Mouse (Mus musculus) C2C12 (cell line): ENCODE data around the gene Tacc3. TPM values are rescaled to one million over a fixed set of nuclear protein-coding genes. Genes with fewer than 3 reads are reported as not detected.

Experiments
- H3K27me3 ChIP-seq: one replicate; pipeline ENCODE4 v1.6.1; 2011; ENCODE audit not compliant: control insufficient read depth, insufficient read depth, insufficient read length
- H3K36me3 ChIP-seq: one replicate; pipeline ENCODE4 v1.6.1; 2011; ENCODE audit not compliant: control insufficient read depth, insufficient read depth
- H3K4me3 ChIP-seq: one replicate; pipeline ENCODE4 v1.5.1; 2011; ENCODE audit warnings: mild to moderate bottlenecking, control low read depth; ENCODE audit not compliant: poor library complexity, insufficient read depth, severe bottlenecking
- H3K79me2 ChIP-seq: one replicate; pipeline ENCODE4 v1.6.1; 2011; ENCODE audit not compliant: control insufficient read depth, insufficient read depth
- H3K79me3 ChIP-seq: one replicate; pipeline ENCODE4 v1.6.1; 2011; ENCODE audit warnings: low read depth, control low read depth
- H3ac ChIP-seq: one replicate; pipeline ENCODE3; 2011; ENCODE audit warnings: low read depth; ENCODE audit not compliant: control insufficient read depth, insufficient read length
- CEBPB ChIP-seq: IDR thresholded peaks from one replicate; pipeline ENCODE4 v1.6.1; 2011; ENCODE audit warnings: low read depth, mild to moderate bottlenecking, control low read depth, moderate library complexity
- CTCF ChIP-seq: IDR thresholded peaks from one replicate; pipeline ENCODE4 v1.5.1; 2011; ENCODE audit not compliant: control insufficient read depth, insufficient read depth, insufficient read length
- FOSL1 ChIP-seq: IDR thresholded peaks from one replicate; pipeline ENCODE4 v1.8.0; 2011; ENCODE audit warnings: mild to moderate bottlenecking, low read length; ENCODE audit not compliant: poor library complexity, insufficient read depth, severe bottlenecking
- MAX ChIP-seq: IDR thresholded peaks from one replicate; pipeline ENCODE4 v1.6.1; 2011; ENCODE audit warnings: mild to moderate bottlenecking, control low read depth
- MYOD1 ChIP-seq: IDR thresholded peaks from one replicate; pipeline ENCODE4 v1.6.1; 2011; ENCODE audit warnings: low read depth; ENCODE audit not compliant: control insufficient read depth, insufficient read length
- MYOG ChIP-seq: IDR thresholded peaks from one replicate; pipeline ENCODE4 v1.6.1; 2011; ENCODE audit not compliant: control insufficient read depth, insufficient read length; ENCODE audit errors: extremely low read depth
- USF1 ChIP-seq: IDR thresholded peaks from one replicate; pipeline ENCODE4 v1.6.1; 2011; ENCODE audit warnings: low read depth, mild to moderate bottlenecking, control low read depth, moderate library complexity
- polyA plus RNA-seq: library from polyadenylated mRNA; unstranded; fragments of >200 nt; fragmentation: generic; extraction: Trizol; gene quantifications from one replicate; pipeline ENCODE4 v1.2.1, GENCODE M21; 2012; ENCODE audit warnings: missing spikeins

The Tacc3 gene
- polyA plus RNA-seq, 1 experiment: 109 TPM

GRCm38 (mm10) chr5:33623766-33624165 is 34.2 kb upstream of the Tacc3 start:
- H3ac ChIP-seq: no peak overlapping the region
- no peaks in the 10 kb centered on the region for H3K36me3 ChIP-seq
- peaks cover 89% of the 10 kb centered on the region for H3K79me2 ChIP-seq
- peaks cover 49% of the 10 kb centered on the region for H3K79me3 ChIP-seq
- no peaks in the 10 kb centered on the region for H3K27me3 ChIP-seq
- no peak overlapping the region for H3K4me3 ChIP-seq
- TF ChIP-seq CTCF (no peak), MYOD1 (no peak), MAX (no peak), USF1 (no peak), CEBPB (no peak)

GRCm38 (mm10) chr5:33627968-33628367 is 30.0 kb upstream of the Tacc3 start:
- H3ac ChIP-seq: peak overlapping the region; percentile 33
- peaks cover 37% of the 10 kb centered on the region for H3K79me3 ChIP-seq
- peaks cover 58% of the 10 kb centered on the region for H3K79me2 ChIP-seq
- peak overlapping the region; percentile 71 for H3K4me3 ChIP-seq
- no peaks in the 10 kb centered on the region for H3K27me3 ChIP-seq
- peak; percentile 90 for TF ChIP-seq USF1
- no peak for TF ChIP-seq MYOG
- TF ChIP-seq CEBPB: peak; percentile 4
- H3K36me3 ChIP-seq: no peaks in the 10 kb centered on the region

GRCm38 (mm10) chr5:33628820-33629300 is 29.1 kb upstream of the Tacc3 start:
- Histone ChIP-seq H3K27me3 (no peaks in the 10 kb centered on the region), H3K79me2 (peaks cover 49% of the 10 kb centered on the region), H3K79me3 (peaks cover 34% of the 10 kb centered on the region), H3K36me3 (no peaks in the 10 kb centered on the region), H3ac (peak overlapping the region; percentile 98), H3K4me3 (peak overlapping the region; percentile 71)
- TF ChIP-seq CTCF (no peak), USF1 (no peak), FOSL1 (no peak), MAX (no peak), MYOG (no peak), MYOD1 (no peak), CEBPB (no peak)

GRCm38 (mm10) chr5:33629301-33629987 is 28.5 kb upstream of the Tacc3 start, which contains the start of the genes Fam53a and Gm9903:
TSS of gene Fam53a (minus strand) at chr5:33629635.
TSS of gene Gm9903 (plus strand) at chr5:33629925.
- Histone ChIP-seq H3K79me3 (peaks cover 32% of the 10 kb centered on the region), H3ac (peak within 1 kb of the TSS; percentile 98), H3K36me3 (no peaks in the 10 kb centered on the region), H3K79me2 (peaks cover 45% of the 10 kb centered on the region), H3K4me3 (peak within 1 kb of the TSS; percentile 71), H3K27me3 (no peaks in the 10 kb centered on the region)
- TF ChIP-seq CEBPB (no peak), MYOG (no peak), MYOD1 (no peak), FOSL1 (no peak), CTCF (no peak), USF1 (no peak), MAX (no peak)

- Histone ChIP-seq H3K79me3 (peaks cover 27% of the 10 kb centered on the region), H3K36me3 (no peaks in the 10 kb centered on the region), H3K27me3 (no peaks in the 10 kb centered on the region), H3ac (peak overlapping the region; percentile 12), H3K79me2 (peaks cover 40% of the 10 kb centered on the region), H3K4me3 (peak overlapping the region; percentile 43)
- TF ChIP-seq MYOD1 (no peak), FOSL1 (no peak), USF1 (no peak), MAX (no peak), CTCF (no peak), MYOG (no peak), CEBPB (no peak)
Measured at GRCm38 (mm10) chr5:33630061-33630460, 27.9 kb upstream of the Tacc3 start.

- TF ChIP-seq FOSL1 (no peak), MAX (no peak), USF1 (no peak), CTCF (no peak), MYOG (no peak), CEBPB (no peak), MYOD1 (no peak)
- Histone ChIP-seq H3K79me2 (peaks cover 34% of the 10 kb centered on the region), H3ac (no peak overlapping the region), H3K79me3 (peaks cover 27% of the 10 kb centered on the region), H3K4me3 (no peak overlapping the region), H3K27me3 (no peaks in the 10 kb centered on the region), H3K36me3 (no peaks in the 10 kb centered on the region)
Measured at GRCm38 (mm10) chr5:33630615-33631014, 27.3 kb upstream of the Tacc3 start.
